Mouse (Mus musculus) myocyte (in vitro differentiated cells): Measurements from ENCODE around the gene March11.

Source experiments
- POLR2A ChIP-seq: IDR thresholded peaks from one replicate; pipeline ENCODE4 v1.6.1; 2011; ENCODE audit warnings: low read depth, mild to moderate bottlenecking, control low read depth, moderate library complexity; ENCODE audit not compliant: insufficient read length
- SRF ChIP-seq: IDR thresholded peaks from one replicate; pipeline ENCODE4 v1.6.1; 2011; ENCODE audit warnings: low read depth; ENCODE audit not compliant: control insufficient read depth, insufficient read length

- TF ChIP-seq SRF (no peak), POLR2A (no peak)
Observed at GRCm38 (mm10) chr15:26292811-26293210, 16.0 kb upstream of the March11 start.
